Mouse (Mus musculus) heart, embryonic 15.5 days (tissue): ENCODE measurements around the gene Ubap1. TPM values are rescaled to one million over a fixed set of nuclear protein-coding genes. Genes with fewer than 3 reads are reported as not detected.

Experiments
- ATAC-seq: fragments of 200-750 bp; cut with Nextera tagmentation; replicated peaks from 2 replicates; pipeline ENCODE4 v1.8.0; 2017; ENCODE audit warnings: low read depth, moderate TSS enrichment; ENCODE audit not compliant: insufficient number of reproducible peaks, insufficient read depth, low FRiP score
- H3K27ac ChIP-seq: fragments of 300-500 bp; sonication (generic); 2 replicates; pipeline ENCODE4 v1.5.1; 2015; ENCODE audit warnings: mild to moderate bottlenecking, inconsistent platforms
- H3K27me3 ChIP-seq: fragments of 300-500 bp; sonication (generic); 2 replicates; pipeline ENCODE4 v1.6.1; 2015; ENCODE audit warnings: inconsistent platforms
- H3K36me3 ChIP-seq: fragments of 300-500 bp; sonication (generic); 2 replicates; pipeline ENCODE4 v1.6.1; 2015; ENCODE audit warnings: mild to moderate bottlenecking, inconsistent platforms
- H3K4me1 ChIP-seq: fragments of 300-500 bp; sonication (generic); replicated peaks from 2 replicates; pipeline ENCODE4 v1.6.1; 2015; ENCODE audit warnings: inconsistent platforms
- H3K4me2 ChIP-seq: fragments of 300-500 bp; sonication (generic); 2 replicates; pipeline ENCODE4 v1.6.1; 2015; ENCODE audit warnings: inconsistent platforms, mild to moderate bottlenecking, moderate library complexity
- H3K4me3 ChIP-seq: fragments of 300-500 bp; sonication (generic); 2 replicates; pipeline ENCODE4 v1.5.1; 2015; ENCODE audit warnings: mild to moderate bottlenecking, inconsistent platforms
- H3K9ac ChIP-seq: fragments of 300-500 bp; sonication (generic); 2 replicates; pipeline ENCODE4 v1.6.1; 2015; ENCODE audit warnings: mild to moderate bottlenecking, inconsistent platforms
- H3K9me3 ChIP-seq: fragments of 300-500 bp; sonication (generic); replicated peaks from 2 replicates; pipeline ENCODE4 v1.6.1; 2016; ENCODE audit warnings: inconsistent platforms
- WGBS: fragments of 180-500 bp; shearing (Covaris S2); methylation state at CpG from one replicate; pipeline ENCODE4 v1.1.7; 2015; ENCODE audit warnings: mixed read lengths; 5-methylcytosine and 5-hydroxymethylcytosine counted together
- polyA plus RNA-seq: library from polyadenylated mRNA; unstranded; fragments of >200 nt; fragmentation: Nextera tagmentation; extraction: Ambion mirVana; gene quantifications from 2 replicates; pipeline ENCODE4 v1.2.1, GENCODE M21; 2015

Gene Ubap1
- polyA plus RNA-seq, 1 experiment from 2014 or later = 43.4 TPM

DNA sequence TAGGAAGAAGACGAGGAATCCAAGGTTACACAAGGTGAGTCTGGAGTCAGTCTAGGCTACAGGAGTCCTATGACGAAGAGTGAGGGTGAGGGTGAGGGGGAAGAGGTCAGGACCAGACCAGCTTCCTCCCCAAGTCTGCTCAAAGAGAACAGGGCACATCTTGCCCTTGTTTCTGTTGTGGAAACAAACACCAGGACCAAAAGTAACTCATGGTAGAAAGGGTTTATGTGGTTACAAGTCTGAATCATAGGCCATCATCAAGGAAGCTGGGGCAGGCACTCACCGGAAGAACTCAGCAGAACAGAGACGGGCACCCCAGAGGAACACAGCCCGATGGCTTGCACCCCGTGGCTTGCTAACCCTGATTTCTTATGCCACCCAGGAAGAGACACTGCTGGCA is 21.9 kb upstream of the Ubap1 start:
- no peaks in the 10 kb centered on the region for H3K9me3 ChIP-seq
- H3K36me3 ChIP-seq = no peaks in the 10 kb centered on the region
- no peaks in the 10 kb centered on the region for H3K4me1 ChIP-seq
- no peak overlapping the region for H3K9ac ChIP-seq
- no peak overlapping the region for H3K27ac ChIP-seq
- 83% methylated on average over 6 of the region's 6 CpGs for WGBS
- H3K4me2 ChIP-seq = no peak overlapping the region
- no peaks in the 10 kb centered on the region for H3K27me3 ChIP-seq
- ATAC-seq = no peak
- no peak overlapping the region for H3K4me3 ChIP-seq

DNA sequence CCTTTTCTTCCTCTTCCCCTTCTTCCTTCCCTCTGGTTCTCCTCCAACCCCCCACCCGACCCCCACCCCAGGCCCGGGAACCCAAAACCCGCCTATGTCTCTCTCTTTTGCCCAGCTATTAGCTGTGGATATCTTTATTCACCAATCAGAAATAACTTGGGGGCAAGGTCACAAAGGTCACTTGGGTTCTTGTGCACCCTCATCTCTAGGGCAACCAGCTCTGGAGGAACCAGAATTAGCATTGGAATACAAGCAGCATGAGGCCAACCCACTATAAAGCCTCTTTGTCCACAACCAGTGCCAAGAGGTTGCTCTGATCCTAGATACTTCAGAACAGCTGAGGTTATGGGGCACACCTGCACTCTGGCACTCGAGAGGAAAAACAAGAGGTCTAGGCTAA is 19.3 kb upstream of the Ubap1 start:
- Histone ChIP-seq H3K9ac (no peak overlapping the region), H3K4me2 (no peak overlapping the region), H3K36me3 (no peaks in the 10 kb centered on the region), H3K27ac (no peak overlapping the region), H3K27me3 (no peaks in the 10 kb centered on the region), H3K4me1 (no peaks in the 10 kb centered on the region), H3K4me3 (no peak overlapping the region), H3K9me3 (no peaks in the 10 kb centered on the region)
- 63% methylated on average over 4 of the region's 4 CpGs for WGBS
- ATAC-seq = no peak

DNA sequence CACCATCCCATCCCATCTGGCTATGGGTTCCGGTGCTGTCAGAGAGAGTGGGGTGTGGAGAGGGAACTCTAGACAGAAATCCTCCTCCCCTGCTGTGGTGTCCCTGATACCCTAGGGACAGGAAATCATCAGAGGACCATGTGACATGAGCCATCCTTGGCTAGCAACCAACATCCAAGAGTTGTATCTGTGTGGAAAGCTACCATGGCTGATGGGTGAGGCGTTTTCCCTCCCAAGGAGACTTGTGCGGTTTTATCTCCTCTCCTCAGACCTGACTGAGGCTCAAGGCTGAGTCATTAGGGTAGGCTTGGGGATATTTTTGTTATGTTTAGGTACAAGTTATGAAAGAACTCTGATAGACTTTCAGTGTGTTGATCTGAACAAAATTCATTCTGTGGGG is 17.7 kb upstream of the Ubap1 start:
- Histone ChIP-seq H3K4me3 (no peak overlapping the region), H3K9ac (no peak overlapping the region), H3K27ac (no peak overlapping the region), H3K36me3 (no peaks in the 10 kb centered on the region), H3K4me1 (no peaks in the 10 kb centered on the region), H3K27me3 (no peaks in the 10 kb centered on the region), H3K9me3 (no peaks in the 10 kb centered on the region), H3K4me2 (no peak overlapping the region)
- 64% methylated on average over 3 of the region's 3 CpGs for WGBS
- no peak for ATAC-seq

DNA sequence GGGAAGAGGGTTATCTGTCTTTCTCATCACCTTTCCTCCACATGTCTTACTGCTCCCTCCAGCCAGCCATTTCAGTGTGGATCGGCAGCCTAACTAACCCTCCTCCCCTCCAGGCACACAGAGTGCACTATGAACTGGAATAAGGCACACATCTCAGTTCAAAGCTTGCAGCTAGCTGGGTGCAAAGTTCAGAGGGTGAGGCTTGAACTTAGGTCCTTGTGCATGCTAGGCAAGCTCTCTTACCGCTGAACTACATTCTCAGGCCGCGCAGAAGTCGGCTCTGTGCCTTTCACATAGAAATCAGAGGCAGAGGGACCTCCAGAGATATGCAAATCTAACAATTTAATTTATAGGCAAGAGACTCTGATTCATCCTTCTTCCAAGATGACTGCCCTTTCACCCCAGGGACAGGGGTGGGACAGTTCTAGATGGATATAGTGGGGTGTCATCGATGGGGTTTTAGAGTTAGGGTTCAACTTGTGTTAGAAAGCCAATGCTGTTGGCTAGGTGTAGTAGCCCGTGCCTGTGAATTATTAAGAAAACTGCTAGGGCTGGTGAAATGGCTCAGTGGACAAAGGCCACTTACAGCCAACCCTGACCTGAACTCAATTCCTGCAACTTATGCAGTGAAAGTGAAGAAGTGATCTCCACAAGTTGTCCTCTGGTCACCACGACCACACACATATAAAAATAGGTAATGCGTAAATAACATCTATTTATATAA is 16.9 kb upstream of the Ubap1 start:
- Histone ChIP-seq H3K27me3 (no peaks in the 10 kb centered on the region), H3K36me3 (no peaks in the 10 kb centered on the region), H3K4me3 (no peak overlapping the region), H3K9ac (no peak overlapping the region), H3K27ac (no peak overlapping the region), H3K4me1 (no peaks in the 10 kb centered on the region), H3K4me2 (no peak overlapping the region), H3K9me3 (no peaks in the 10 kb centered on the region)
- WGBS = 84% methylated on average over 9 of the region's 9 CpGs
- no peak for ATAC-seq

DNA sequence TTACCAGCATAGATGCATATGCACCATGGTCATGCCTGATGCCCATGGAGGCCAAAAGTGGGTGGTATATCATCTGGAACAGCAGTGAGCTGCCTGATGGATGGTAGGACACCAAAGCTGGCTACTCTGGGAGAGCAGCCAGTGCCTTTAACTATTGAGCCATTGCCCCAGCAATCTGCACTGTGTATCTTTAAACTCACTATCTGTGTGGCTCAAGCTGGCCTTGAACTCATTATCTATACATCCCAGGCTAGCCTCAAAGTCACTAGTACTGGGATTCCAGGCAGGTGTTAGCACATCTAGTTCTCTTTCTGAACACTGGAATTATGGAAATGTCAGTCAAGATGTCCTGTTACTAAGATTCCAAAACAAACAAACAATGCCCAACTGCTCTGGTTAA is 12.2 kb upstream of the Ubap1 start:
- Histone ChIP-seq H3K27ac (no peak overlapping the region), H3K27me3 (no peaks in the 10 kb centered on the region), H3K9me3 (no peaks in the 10 kb centered on the region), H3K36me3 (no peaks in the 10 kb centered on the region), H3K9ac (no peak overlapping the region), H3K4me2 (no peak overlapping the region), H3K4me1 (no peaks in the 10 kb centered on the region), H3K4me3 (no peak overlapping the region)
- no peak for ATAC-seq

DNA sequence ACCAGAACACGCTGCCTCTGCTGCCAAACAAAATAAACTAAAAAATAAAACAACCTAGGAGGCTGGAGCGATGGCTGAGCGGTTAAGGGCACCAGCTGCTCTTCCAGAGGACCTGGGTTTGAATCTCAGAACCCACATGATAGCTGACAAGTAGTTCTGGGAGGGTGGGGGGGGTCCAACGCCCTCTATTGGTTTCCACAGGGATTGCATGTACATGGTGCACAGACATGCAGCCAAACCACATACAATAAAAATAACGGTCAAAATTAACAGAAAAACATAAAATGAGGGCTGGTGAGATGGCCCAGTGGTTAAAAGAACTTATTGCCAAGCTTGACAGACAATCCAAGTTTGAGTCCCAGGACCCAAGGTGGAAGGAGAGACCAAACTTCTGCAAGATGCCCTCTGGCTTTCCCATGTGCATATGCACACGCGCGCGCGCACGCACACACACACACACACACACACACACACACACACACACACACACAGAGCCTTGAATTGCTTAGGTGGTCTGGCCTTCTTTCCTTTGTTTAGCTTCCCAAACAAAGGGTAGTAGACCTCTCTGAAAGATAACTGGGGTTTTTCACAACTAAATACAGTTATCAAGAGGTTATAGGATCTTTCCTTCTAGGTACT is 7.8 kb upstream of the Ubap1 start:
- H3K27ac ChIP-seq = no peak overlapping the region
- H3K9ac ChIP-seq = no peak overlapping the region
- no peaks in the 10 kb centered on the region for H3K36me3 ChIP-seq
- H3K27me3 ChIP-seq = no peaks in the 10 kb centered on the region
- H3K4me3 ChIP-seq = no peak overlapping the region
- no peak for ATAC-seq
- H3K9me3 ChIP-seq = no peaks in the 10 kb centered on the region
- no peaks in the 10 kb centered on the region for H3K4me1 ChIP-seq
- WGBS = 81% methylated on average over 11 of the region's 11 CpGs
- H3K4me2 ChIP-seq = no peak overlapping the region

DNA sequence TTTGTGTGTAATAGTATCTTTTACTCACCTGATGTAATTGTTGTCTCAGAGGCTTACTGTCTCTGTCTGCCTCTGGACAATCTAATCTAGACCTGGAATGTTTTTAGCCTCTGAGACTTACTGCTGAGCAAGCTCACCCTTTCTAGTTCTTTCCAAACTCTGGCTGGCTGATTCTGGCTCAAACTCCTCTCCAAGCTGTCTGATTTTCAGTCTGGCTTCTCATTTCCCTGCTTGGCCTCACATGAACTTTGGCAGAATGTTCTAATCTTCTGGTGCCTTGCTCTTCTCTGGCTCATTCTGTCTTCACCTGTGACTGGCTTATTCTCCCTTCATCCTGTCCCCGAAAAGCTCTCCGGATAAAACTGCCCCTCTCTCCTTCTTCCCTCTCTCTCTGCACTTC is 2.8 kb upstream of the Ubap1 start:
- H3K4me2 ChIP-seq = no peak overlapping the region
- no peaks in the 10 kb centered on the region for H3K36me3 ChIP-seq
- no peak overlapping the region for H3K27ac ChIP-seq
- H3K4me3 ChIP-seq = no peak overlapping the region
- no peak for ATAC-seq
- H3K4me1 ChIP-seq = peaks cover 14% of the 10 kb centered on the region
- H3K27me3 ChIP-seq = no peaks in the 10 kb centered on the region
- no peak overlapping the region for H3K9ac ChIP-seq
- 62% methylated on average over 2 of the region's 2 CpGs for WGBS
- no peaks in the 10 kb centered on the region for H3K9me3 ChIP-seq

DNA sequence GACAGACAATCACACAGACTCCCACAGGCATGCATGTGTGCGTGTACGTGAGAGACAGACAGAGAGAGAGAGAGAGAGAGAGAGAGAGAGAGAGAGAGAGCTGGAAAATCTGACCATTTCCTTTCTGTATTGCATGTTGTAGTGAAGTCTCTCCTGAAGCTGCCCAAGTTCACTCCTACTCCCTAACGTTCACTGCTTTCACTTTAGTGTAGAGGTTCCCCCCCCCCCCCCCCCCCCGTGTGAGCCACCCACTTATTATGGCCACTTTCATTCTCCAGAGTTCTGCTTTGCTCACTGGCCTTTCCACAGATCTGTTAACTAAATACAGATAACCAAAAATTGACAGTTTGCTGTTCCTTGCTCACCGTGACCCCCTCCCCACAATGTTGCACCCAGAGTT is 957 bp upstream of the Ubap1 start:
- Histone ChIP-seq H3K4me2 (peak overlapping the region; percentile 77), H3K27ac (peak overlapping the region; percentile 37), H3K9ac (no peak overlapping the region), H3K36me3 (peaks cover 2% of the 10 kb centered on the region; the same call in 1 of the 2 replicates), H3K27me3 (no peaks in the 10 kb centered on the region), H3K9me3 (no peaks in the 10 kb centered on the region), H3K4me1 (peaks cover 14% of the 10 kb centered on the region), H3K4me3 (peak overlapping the region; percentile 23; the same call in 1 of the 2 replicates)
- WGBS = 42% methylated on average over 4 of the region's 5 CpGs
- no peak for ATAC-seq

DNA sequence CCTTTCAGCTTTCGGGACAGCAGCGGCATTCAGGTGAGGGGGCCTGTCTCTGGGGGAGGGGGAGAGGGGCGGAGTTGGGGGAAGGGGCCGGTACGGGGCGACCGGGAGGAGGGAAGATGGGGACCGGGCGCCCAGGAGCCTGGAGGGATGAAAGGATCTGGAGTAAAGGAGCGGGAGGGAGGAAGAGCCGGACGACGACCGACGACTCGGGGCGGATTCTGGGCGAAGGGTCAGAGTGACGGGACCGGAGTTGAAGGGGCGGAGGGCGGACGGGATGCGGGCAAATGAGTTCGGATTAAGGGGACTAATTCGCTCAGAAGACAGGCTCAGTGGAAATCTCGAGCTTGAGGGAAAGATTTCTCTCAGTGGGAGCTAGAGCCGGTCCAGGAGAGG is 399 bp downstream of the Ubap1 start:
- peak overlapping the region; percentile 92 for H3K27ac ChIP-seq
- ATAC-seq = no peak; the same call in none of the 2 replicates
- H3K4me1 ChIP-seq = peaks cover 14% of the 10 kb centered on the region
- WGBS = under 1% methylated on average over 28 of the region's 28 CpGs
- no peaks in the 10 kb centered on the region for H3K27me3 ChIP-seq
- no peaks in the 10 kb centered on the region for H3K9me3 ChIP-seq
- H3K9ac ChIP-seq = peak overlapping the region; percentile 81
- H3K4me3 ChIP-seq = peak overlapping the region; percentile 73
- peaks cover 4% of the 10 kb centered on the region; the same call in 1 of the 2 replicates for H3K36me3 ChIP-seq
- peak overlapping the region; percentile 77 for H3K4me2 ChIP-seq

DNA sequence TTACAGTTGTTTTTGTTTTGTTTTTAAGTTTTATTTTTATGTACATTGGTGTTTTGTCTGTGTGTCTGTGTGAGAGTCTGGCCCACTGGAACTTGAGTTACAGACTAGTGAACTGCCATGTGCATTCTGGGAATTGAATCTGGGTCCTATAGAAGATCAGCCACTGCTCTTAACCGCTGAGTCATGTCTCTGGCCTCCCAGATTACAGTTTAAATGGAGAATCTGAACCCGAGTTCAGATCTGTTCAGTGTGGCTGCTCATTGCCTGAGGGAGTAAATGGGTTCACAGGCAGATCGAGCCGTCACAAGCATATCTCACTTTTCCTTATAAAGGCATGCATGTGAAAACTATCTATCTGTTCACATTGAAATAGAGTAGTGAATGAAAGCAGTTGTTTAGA is 4.0 kb downstream of the Ubap1 start:
- WGBS = 85% methylated on average over 4 of the region's 4 CpGs
- H3K4me2 ChIP-seq = no peak overlapping the region
- peaks cover 12% of the 10 kb centered on the region; the same call in 1 of the 2 replicates for H3K36me3 ChIP-seq
- H3K27me3 ChIP-seq = no peaks in the 10 kb centered on the region
- no peak overlapping the region for H3K9ac ChIP-seq
- no peak overlapping the region for H3K4me3 ChIP-seq
- no peaks in the 10 kb centered on the region for H3K9me3 ChIP-seq
- peaks cover 14% of the 10 kb centered on the region for H3K4me1 ChIP-seq
- ATAC-seq = no peak
- H3K27ac ChIP-seq = no peak overlapping the region

DNA sequence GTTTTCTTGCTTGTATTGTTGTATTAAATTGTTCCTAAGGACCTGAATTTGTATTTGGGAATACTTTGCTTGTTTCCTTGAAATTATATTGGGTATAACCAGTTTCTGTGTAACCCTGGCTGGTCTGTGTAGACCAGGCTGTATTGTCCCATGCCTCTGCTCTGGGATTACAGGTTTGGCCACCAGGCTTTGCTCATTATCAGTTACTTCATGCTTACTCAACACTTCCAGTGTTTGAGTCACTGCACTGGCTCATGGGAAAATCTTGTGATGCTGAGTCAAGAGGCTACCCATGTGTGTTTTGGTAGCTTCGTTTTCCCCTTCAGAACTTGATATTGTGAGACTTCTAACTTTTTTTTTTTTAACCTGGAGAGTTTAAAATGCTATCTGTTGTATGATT is 4.5 kb downstream of the Ubap1 start:
- H3K36me3 ChIP-seq = peaks cover 12% of the 10 kb centered on the region; the same call in 1 of the 2 replicates
- no peak overlapping the region for H3K4me3 ChIP-seq
- H3K9me3 ChIP-seq = no peaks in the 10 kb centered on the region
- H3K27ac ChIP-seq = no peak overlapping the region
- WGBS = 84% methylated on average over 1 of the region's 1 CpGs
- peaks cover 9% of the 10 kb centered on the region for H3K4me1 ChIP-seq
- no peak overlapping the region for H3K9ac ChIP-seq
- no peaks in the 10 kb centered on the region for H3K27me3 ChIP-seq
- no peak overlapping the region for H3K4me2 ChIP-seq
- no peak for ATAC-seq

DNA sequence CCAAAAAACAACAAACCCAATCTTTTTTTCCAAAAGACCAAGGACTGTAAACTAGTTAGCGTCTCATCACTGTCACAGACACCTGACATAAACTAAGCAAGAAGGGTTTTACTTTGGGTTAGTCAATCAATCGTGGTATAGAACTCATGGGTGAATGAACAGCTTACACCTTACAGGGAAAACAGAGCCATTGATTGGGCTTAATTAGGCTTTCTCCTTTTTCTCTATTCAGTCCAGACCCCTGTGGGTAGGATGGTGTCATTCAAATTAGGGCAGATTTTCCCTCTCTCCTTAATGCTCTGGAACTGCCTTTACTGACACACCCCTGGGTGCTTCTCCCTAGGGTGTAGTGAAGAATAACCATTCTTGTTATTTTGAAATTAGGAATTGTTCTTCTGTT is 8.4 kb downstream of the Ubap1 start:
- no peaks in the 10 kb centered on the region for H3K27me3 ChIP-seq
- H3K36me3 ChIP-seq = peaks cover 16% of the 10 kb centered on the region; the same call in 1 of the 2 replicates
- no peak overlapping the region for H3K4me3 ChIP-seq
- ATAC-seq = no peak
- H3K27ac ChIP-seq = no peak overlapping the region
- WGBS = 90% methylated on average over 2 of the region's 2 CpGs
- no peaks in the 10 kb centered on the region for H3K9me3 ChIP-seq
- no peak overlapping the region for H3K4me2 ChIP-seq
- no peak overlapping the region for H3K9ac ChIP-seq
- H3K4me1 ChIP-seq = no peaks in the 10 kb centered on the region
